Mouse (Mus musculus): ENCODE data around the gene Nckap5. TPM values are rescaled to one million over a fixed set of nuclear protein-coding genes. Genes with fewer than 3 reads are reported as not detected.

The Nckap5 gene
- polyA plus RNA-seq, 1 experiment = 0.66 TPM

DNA sequence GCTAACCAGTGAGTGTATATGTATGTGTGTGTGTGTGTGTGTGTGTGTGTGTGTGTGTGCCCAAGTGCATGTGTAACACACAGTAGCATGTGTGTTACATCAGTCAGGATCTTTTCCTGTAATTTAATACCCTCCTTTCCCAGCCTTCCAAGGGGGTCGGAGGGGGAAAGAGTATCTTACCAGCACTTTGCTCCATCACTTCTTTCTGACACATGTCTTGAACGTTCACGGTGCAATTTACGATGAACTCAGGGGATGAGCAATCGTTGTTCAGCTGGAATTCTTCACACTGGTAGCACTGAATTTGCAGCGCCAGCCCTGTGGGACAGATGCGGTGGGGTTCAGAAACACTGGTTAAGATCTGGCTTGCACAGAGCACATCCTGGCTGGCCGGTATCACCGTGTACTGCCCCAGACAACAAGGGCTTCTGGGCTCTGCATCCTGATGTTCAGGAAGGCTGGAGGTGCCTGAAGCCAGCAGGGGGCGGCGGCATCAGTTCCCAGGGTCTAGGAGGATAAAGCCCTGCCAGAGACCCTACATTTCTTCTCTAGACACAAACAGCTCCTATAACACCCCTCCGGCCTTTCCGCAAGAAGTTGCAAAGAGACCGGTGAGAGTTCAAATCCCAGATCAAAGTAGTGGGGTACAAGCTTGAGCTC is 920.3 kb downstream of the Nckap5 start:
- no peak for DNase-seq (ENCODE audit: low read depth)

DNA sequence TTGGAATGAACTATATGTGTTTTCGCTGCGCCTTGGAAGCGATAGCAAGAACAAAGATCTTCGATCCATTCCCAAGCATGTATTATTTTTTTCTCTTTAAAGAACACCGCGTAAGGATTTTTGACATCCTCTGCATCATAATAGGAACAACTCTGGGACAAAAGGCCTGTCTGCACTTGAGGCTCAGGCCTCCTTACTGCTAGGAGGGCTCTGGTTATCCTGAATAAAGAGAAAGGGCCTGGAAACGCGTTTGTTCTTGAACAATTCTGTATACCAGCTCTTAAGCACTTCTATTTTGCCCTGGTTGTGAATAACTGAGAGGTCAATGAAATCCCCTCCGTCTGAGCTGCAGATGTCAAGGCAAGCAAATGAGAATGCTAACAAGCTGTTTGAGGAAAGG is 937.4 kb downstream of the Nckap5 start:
- no peak for DNase-seq (ENCODE audit: low read depth)

DNA sequence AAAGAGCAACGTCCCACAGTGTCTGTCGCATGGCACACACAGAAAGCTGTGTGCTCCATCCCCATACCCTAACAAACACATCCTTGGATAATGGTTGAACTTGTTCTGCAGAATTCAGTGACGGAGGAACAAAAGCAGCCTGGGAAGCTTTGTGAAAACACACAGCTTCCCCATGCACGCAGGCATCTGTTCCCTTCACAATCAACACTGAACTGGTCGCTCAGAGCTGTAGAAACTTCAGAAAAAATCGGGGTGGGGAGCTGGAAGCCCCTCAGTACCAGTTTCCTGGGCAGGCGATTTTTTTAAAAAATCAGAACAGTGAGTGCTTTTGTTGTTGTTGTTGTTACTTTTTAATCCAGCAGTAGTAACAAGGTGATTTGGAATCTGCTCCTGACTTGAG is 960.5 kb downstream of the Nckap5 start:
- no peak for DNase-seq (ENCODE audit: low read depth)

Measured in gonadal fat pad, adult 2 months (tissue).